Mouse (Mus musculus): Measurements from ENCODE around the gene Bicd2.
A peak's percentile ranks its signal among the peaks of the same experiment; 100 is the strongest.

The Bicd2 gene

GRCm38 (mm10) chr13:49341012-49341830 lies at the start of gene Bicd2:
TSS of gene Bicd2 (plus strand) at chr13:49341585.
- peak; percentile 98 for DNase-seq (ENCODE audit: inconsistent age in 2 of 2, low spot score in 1 of 2)

GRCm38 (mm10) chr13:49291949-49292348 lies 49.4 kb upstream of the Bicd2 start:
- DNase-seq (ENCODE audit: inconsistent age in 2 of 2, low spot score in 1 of 2), result no peak

DNA sequence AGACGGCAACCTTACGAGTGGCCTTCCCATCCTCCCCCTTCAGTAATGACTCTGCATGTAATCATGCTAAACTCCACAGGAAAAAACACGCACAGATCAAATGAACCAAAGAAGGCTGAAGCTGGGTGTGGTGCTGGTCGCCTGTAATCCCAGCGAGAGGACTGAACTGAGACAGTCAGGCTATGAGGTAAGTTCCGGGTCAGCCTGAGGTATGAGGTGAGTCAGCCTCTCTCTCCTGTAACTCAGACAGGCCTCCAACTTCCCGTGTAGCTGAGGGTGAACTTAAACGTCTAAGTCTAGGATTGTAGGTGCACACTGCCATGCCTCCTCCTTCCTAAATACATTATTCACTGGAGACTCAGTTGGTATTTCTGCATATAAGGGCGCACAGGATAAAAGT lies 47.3 kb upstream of the Bicd2 start:
- no peak for DNase-seq (ENCODE audit: inconsistent age in 2 of 2, low spot score in 1 of 2)

- no peak for DNase-seq (ENCODE audit: inconsistent age in 2 of 2, low spot score in 1 of 2)
Observed at GRCm38 (mm10) chr13:49296270-49296669, 45.1 kb upstream of the Bicd2 start.

DNA sequence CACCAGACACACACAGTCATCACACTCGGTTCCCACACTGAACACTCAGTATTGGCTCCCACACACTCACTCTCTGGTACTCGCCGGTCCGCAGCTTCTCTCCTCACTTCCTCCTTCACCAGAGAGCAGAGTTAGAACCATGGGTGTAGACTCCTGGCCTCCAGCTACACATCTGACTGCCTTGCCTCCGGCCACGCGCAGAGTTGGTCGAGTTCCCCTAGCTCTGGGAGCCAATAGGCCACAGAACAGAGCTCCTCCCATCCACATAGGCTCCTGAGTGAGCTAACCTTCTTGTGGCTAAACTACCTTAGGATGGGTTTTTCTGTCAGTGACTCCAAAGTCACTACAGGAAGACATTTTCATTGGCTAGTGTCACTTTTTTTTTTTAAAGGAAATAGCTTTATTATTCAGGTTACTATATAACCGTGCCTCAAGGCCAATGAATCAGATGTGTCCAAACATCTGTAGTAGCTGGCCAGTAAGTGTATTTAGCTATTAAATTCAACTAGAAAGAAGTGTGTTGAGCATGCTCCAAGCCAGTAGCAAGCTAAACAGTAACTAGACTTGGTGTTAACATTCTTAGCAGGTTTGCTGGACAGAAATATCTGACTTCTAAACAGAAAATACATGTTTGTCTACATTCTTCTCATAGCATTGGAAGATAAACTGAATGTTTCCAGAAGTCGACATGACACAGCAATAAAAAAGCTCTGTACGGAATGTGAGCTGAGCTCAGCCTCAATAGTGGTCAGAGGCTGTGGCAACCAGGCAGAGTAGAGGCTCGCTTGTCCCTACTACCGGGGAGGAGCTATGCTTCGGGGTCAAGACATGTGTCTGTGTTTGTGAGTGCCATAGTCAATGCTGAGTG lies 42.6 kb upstream of the Bicd2 start:
- peak in 1 of 2 experiments; percentile 45 for DNase-seq (ENCODE audit: inconsistent age in 2 of 2, low spot score in 1 of 2)

DNA sequence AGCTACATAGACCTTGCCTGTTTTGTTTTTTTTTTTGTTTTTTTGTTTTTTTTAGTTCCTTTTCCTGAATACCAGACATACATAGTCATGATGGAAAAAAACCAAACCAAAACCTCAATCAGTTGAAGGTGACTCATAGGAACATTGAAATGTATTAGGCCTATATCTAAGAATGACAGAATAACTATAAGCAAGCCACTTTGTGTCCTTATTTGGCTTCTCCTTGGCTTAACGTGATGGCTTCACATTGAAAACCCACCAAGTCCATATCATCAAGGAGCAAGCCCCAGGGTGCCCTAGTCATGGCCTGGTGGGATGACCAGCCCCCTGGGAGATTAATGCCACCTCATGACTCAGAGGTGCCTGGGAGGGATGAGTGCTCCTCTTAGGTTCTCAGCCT lies 40.6 kb upstream of the Bicd2 start:
- DNase-seq (ENCODE audit: inconsistent age in 2 of 2, low spot score in 1 of 2), result peak in 1 of 2 experiments; percentile 57

DNA sequence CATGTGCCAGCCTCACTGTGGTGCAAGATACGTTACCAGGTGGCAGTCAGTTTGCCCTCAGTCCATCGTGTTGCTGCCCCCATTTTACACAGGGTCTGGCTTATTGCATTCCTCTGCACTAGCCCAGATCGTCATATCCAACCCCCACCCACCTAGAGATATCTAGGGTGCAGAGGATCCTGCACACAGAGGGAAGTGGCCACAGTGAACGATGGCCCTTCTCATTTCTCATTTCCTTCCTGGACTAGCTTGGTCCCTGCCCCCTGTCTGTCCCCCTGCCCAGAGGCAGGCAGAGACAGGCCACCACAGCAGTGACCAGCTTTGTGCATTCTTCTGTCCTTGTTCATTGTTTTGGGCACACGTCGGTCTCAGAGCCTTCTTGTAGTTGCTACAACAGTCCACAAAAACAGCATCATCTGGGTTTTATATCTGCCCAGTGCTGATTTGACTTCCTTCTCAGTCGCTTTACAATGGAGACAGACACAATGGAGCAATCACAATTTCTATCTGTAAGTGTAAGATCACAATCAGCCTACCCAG lies 34.5 kb upstream of the Bicd2 start:
- DNase-seq (ENCODE audit: inconsistent age in 2 of 2, low spot score in 1 of 2), result no peak

DNA sequence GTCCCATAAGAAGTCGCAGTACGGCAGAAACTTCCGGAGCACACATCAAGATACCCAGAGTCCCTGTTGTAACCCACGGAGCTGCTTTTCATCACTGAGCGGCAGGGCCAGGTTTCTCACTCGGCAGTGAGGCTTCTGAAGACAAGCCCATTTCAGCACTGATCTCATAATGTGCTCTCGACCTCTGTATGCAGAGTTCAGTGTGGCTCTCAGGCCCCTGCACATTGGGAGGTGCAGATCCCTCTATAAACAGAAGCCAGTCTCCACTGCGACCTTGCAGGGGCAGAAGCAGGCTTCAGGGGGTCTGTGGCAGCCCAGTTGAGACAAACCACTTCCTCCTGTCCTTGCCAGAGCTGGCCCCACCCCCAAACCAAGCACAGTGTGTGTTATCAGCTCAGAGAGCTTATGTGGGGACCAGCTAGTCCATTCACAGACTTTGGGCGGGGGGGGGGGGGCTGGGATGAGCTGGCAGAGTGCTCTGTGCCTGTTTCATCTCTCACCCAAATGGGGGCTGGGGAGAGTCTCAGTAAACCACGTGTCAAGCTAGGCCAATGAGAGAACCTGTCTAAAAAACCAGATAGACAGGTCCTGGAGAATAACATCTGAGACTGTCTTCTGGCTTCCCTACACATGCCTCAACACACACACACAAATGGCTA lies 33.9 kb upstream of the Bicd2 start:
- DNase-seq (ENCODE audit: inconsistent age in 2 of 2, low spot score in 1 of 2), result peak; percentile 47 to 50

DNA sequence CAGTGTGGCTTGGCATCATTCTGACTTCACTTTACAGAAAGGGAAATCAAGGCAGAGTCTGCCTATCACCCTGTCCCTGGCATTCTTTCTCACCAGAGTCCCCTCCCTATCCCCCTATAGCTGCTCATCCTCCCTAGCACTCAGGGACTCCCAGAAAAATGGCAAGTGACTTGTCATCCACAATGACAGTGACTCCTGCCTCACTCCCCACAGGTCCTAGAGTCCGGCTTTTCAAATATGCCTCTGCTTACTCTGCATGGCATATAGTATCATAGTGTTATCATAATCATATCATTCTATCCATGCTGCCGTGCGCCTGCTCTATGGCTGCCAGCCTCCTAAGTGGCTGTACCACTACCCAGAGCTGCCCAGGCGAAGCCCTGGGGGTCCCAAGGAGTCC lies 33.2 kb upstream of the Bicd2 start:
- DNase-seq (ENCODE audit: inconsistent age in 2 of 2, low spot score in 1 of 2), result no peak

DNA sequence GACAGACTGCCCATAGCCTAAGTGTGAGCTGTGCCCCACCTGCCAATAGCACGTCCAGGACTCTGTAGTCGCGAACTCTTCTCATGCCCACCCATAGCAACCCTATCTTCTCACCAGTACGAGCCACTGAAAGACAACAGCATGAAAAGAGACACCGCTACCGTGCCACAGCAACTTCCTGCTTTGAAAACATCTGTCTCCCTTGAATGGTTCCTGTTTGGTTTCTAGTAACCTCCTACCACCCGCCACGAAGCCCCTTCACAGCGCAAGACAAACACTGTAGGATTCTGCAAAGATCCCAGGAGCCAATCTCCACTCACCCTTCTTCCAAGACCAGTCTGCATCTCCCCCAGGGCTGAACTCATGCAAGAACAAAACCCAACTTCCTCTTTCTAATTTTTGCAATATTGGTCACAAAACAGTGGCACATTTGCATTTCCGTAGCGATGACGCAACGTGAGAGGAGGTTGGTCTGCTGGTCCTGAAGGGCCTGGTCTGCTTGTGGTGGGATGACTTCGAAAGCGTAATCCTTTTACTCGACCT lies 32.5 kb upstream of the Bicd2 start:
- no peak for DNase-seq (ENCODE audit: inconsistent age in 2 of 2, low spot score in 1 of 2)

DNA sequence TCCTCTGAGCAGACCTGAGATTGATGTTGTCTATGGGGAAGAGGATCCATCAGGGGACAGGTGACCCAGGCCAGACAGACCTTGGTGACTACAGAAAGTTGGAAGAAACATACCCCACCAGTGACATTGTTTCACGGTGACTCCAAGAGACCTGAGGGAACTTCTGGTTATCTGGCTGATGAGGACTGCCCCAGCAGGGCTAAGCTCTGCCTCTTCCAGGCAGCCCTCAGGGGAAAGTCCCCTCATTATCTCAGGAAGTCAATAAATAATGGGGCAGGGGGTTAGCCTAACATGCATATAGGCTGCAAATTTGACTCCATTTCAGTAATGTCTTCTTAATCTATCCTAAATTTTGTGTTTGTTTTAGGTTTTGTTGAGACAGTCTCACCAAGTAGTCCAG lies 31.9 kb upstream of the Bicd2 start:
- no peak for DNase-seq (ENCODE audit: inconsistent age in 2 of 2, low spot score in 1 of 2)

GRCm38 (mm10) chr13:49311642-49312041 lies 29.7 kb upstream of the Bicd2 start:
- DNase-seq (ENCODE audit: inconsistent age in 2 of 2, low spot score in 1 of 2), result no peak

DNA sequence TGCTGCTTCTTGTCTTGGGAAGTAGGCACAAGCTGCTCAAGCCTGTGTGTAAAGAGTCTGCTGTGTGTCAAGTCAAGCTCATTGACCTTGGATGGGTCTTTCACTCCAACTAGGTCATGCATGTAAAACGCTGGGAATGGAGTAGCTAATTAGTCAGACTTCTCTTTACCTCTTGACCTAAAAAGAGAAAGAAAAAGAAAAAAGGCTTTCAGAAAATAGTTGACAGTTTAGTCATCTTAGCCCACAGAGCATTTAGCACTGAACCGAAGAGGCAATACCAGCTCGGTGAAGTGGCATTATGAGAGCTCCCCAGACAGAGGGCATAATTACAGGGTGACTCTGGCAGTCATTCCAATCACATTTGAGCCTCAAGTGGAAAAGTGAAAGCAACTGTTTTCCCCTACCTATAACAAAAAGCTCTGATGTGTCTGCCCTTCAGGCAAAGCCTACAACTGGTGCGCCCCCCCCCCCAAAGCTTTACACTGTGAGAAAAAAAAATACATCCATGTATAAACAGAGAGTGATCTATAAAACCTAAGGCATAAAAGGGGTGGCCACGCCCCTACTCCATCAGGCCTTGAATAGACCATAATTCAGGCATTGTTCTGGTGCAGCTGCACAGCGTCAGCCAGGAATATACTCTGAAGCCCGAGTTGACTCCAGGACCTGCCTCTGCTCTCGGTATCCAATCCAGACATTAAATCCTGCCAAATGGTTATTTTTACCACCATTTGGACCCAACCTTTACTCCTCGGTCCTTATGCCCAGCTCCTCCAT lies 24.8 kb upstream of the Bicd2 start:
- DNase-seq (ENCODE audit: inconsistent age in 2 of 2, low spot score in 1 of 2), result peak in 1 of 2 experiments; percentile 76

DNA sequence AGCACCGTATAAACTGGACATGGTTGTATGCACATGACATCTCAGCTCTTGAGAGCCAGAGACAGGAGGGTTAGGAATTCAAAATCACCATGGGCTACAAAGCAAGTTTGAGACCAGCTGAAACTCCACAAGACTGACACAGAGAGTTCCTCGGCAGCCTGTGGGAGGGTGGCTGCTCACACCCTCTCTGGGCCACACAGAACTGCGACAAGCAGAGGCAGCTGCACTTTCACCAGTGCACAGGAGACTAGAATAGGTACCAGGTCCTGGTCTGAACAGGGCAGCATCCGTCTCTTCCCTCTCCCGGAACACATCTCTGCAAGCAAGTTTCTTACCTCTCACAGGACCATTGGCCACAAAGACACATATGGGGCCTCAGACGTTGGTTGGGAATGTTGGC lies 23.9 kb upstream of the Bicd2 start:
- no peak for DNase-seq (ENCODE audit: inconsistent age in 2 of 2, low spot score in 1 of 2)

DNA sequence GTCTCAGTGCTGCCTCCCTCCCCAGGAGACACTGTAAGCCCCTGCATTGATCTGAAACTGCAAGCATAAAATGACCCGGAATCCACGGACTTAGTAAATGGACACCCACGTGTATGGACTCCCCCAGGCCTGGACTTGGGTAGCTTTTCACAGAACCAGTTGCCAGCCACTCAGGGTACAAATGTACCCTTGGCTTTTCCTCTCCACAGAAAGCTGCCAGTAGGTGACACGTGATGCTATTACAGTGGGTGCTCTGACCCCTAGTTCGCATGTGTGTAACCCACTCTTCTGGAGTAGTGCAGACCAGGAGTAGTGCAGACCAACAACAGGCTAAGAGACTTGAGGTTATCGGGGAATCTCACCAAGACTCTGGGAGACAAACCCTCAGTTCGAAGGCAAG lies 23.5 kb upstream of the Bicd2 start:
- DNase-seq (ENCODE audit: inconsistent age in 2 of 2, low spot score in 1 of 2), result peak in 1 of 2 experiments; percentile 40

GRCm38 (mm10) chr13:49320040-49320439 lies 21.3 kb upstream of the Bicd2 start, which contains the start of gene Fgd3:
TSS of gene Fgd3 (minus strand) at chr13:49320311.
- peak; percentile 70 to 88 for DNase-seq (ENCODE audit: inconsistent age in 2 of 2, low spot score in 1 of 2)

DNA sequence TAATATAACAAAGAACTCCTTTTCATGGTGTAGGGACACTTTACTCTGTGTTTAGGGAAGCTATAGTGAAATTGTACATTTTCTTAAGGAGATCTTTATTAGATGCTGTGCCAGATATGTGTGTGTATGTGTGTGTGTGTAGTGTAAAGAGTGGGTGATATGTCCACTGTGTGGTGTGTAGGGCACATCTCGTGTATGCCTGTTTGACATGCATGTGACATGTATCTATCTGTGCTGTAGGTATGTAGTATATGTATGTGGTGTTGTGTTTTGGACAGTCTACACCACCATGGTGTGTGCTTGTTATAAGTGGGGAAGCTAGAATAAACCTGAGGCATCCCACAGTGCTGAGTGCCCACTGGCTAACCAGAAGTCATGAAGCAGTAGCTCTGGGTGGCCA lies 20.9 kb upstream of the Bicd2 start:
- DNase-seq (ENCODE audit: inconsistent age in 2 of 2, low spot score in 1 of 2), result no peak

DNA sequence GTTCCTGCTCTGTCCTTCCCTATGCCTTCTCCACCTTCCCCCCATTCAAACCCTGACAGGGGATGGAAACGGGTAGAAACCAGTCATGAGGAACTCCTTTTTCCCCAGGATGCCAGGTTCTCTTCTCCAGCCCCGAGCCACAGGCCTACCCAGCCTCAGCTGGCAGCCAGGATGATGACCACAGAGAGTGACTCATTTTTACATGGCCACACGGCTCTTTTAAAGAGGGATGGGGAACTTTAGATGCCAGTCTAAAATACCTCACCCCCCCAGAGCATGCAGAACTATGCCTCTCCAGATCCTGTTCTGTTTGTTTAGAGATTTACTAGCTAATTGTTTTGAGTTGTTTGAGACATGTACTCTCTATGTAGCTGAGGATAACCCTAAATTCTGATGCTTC lies 19.9 kb upstream of the Bicd2 start:
- peak; percentile 60 to 69 for DNase-seq (ENCODE audit: inconsistent age in 2 of 2, low spot score in 1 of 2)

DNA sequence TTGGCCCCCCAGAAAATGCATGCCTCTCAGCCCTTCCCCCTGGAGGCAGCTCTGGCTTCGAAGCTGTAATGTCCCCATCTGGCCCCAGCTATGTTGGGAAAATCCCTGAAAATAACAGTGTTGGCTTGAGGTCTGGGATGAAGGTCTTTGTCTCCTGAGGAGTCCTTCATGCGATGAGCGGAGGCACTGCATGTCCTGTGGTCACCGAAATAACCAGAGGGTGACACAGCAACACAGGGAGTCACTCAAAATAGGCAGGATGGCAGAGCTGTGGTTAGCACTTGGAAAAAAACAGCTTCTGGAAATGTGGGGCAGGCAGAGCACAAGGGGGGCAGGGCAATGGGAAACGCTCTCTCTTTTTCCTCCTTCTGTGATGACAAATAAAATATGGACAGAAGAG lies 19.2 kb upstream of the Bicd2 start:
- DNase-seq (ENCODE audit: inconsistent age in 2 of 2, low spot score in 1 of 2), result peak; percentile 46 to 59

- no peak for DNase-seq (ENCODE audit: inconsistent age in 2 of 2, low spot score in 1 of 2)
Observed at GRCm38 (mm10) chr13:49322739-49323138, 18.6 kb upstream of the Bicd2 start.

All from adrenal gland, adult (tissue).